Mouse (Mus musculus) G1E (cell line): ENCODE data around the gene Cisd3.

Experiments
- CTCF ChIP-seq: IDR thresholded peaks from 2 replicates; pipeline ENCODE4 v1.5.1; 2012; ENCODE audit warnings: low read depth, low read length, inconsistent platforms, mixed read lengths
- GATA1 ChIP-seq: IDR thresholded peaks from 2 replicates; pipeline ENCODE4 v1.6.1; 2012; ENCODE audit warnings: borderline replicate concordance, low read length, inconsistent platforms, mixed read lengths
- POLR2AphosphoS5 ChIP-seq: IDR thresholded peaks from 2 replicates; pipeline ENCODE4 v1.6.1; 2012; ENCODE audit warnings: low read depth, low read length, inconsistent platforms; ENCODE audit not compliant: insufficient replicate concordance

DNA sequence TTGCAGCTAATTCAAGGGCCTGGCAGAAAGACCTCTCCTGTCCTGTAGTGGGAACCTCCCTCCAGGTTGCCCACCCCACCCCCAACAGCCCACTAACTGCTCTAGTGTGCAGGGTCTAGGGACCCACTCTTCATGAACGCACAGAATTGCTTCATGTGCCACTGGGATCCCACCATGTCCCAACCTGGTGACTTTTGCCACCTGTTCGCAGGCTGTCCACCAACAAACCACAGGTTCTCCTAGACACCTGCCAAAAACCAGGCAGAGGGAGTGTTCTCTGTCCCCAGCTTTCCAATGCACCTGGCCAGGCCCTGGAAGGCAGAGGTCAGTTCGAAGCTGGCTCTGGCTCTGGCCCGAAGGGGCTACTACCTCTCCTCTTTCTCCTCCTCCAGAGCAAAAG, 8.8 kb downstream of the Cisd3 start:
- TF ChIP-seq POLR2AphosphoS5 (no peak), CTCF (no peak), GATA1 (no peak)
